In genomic region chr1:182944638-182945037, GRCm38 (mm10) we compare ENCODE assay signal across 27 mouse cellular contexts. TPM values are rescaled to one million over a fixed set of nuclear protein-coding genes. Genes with fewer than 3 reads are reported as not detected.
DNase-seq lines count a peak whose midpoint lies in the region; ATAC-seq and TF ChIP-seq lines count a peak whose summit lies in the region.
"Had no signal": no experiment of that assay in that cellular context is flagged by ENCODE, and none has a peak within 500 bp of the region (broad histone marks: within the 10 kb centered on the region; RNA-seq: fewer than 3 reads in every experiment).

No protein-coding gene starts in this region.

- no peaks in the 10 kb centered on the region for H3K27me3 ChIP-seq in lung, postnatal 0 days (replicated peaks; ENCODE audit: insufficient read depth, low read length)
- no peaks in the 10 kb centered on the region for H3K27me3 ChIP-seq in midbrain, embryonic 16.5 days (ENCODE audit: control insufficient read depth, insufficient read depth, low read depth, low read length)
- H3K27me3 ChIP-seq: embryonic facial prominence, embryonic 12.5 days; heart, embryonic 13.5 days; hindbrain, embryonic 13.5 days; liver, embryonic 15.5 days had no signal

- H3K27ac ChIP-seq in lung, postnatal 0 days (ENCODE audit: low read length), result no peak overlapping the region
- no peak overlapping the region for H3K27ac ChIP-seq in midbrain, embryonic 16.5 days (ENCODE audit: low read length)
- H3K27ac ChIP-seq: embryonic facial prominence, embryonic 12.5 days; heart, embryonic 13.5 days; hindbrain, embryonic 13.5 days; left cerebral cortex, adult 2 months; limb, embryonic 10.5 days; liver, embryonic 15.5 days had no signal

- 69% methylated on average over 5 of the region's 5 CpGs for WGBS in lung, postnatal 0 days
- 74% methylated on average over 5 of the region's 5 CpGs for WGBS in midbrain, embryonic 16.5 days

- H3K9ac ChIP-seq in lung, postnatal 0 days (replicated peaks; ENCODE audit: low read depth), result no peak overlapping the region
- no peak overlapping the region for H3K9ac ChIP-seq in midbrain, embryonic 16.5 days (ENCODE audit: low read depth, low read length)
- H3K9ac ChIP-seq: embryonic facial prominence, embryonic 12.5 days; heart, embryonic 13.5 days; hindbrain, embryonic 13.5 days; liver, embryonic 15.5 days had no signal

- no peak overlapping the region for H3K4me3 ChIP-seq in lung, postnatal 0 days (ENCODE audit: low read depth, low read length)
- H3K4me3 ChIP-seq in midbrain, embryonic 16.5 days (ENCODE audit: low read depth, low read length), result no peak overlapping the region
- H3K4me3 ChIP-seq: embryonic facial prominence, embryonic 12.5 days; erythroblast, embryonic 14.5 days; heart, embryonic 13.5 days; hindbrain, embryonic 13.5 days; left cerebral cortex, adult 2 months; limb, embryonic 10.5 days; liver, embryonic 15.5 days; megakaryocyte, embryonic 14.5 days had no signal

- no peak for ATAC-seq in lung, postnatal 0 days
- peak; percentile 88 for ATAC-seq in neutrophil, adult 5-6 weeks (ENCODE audit: extremely low read depth, insufficient number of reproducible peaks, low FRiP score, poor library complexity, severe bottlenecking)
- ATAC-seq in midbrain, embryonic 16.5 days, result no peak
- ATAC-seq: forebrain, embryonic 14.5 days had no signal

- H3K36me3 ChIP-seq in lung, postnatal 0 days (ENCODE audit: insufficient read depth, low read length), result no peaks in the 10 kb centered on the region
- H3K36me3 ChIP-seq in midbrain, embryonic 16.5 days (ENCODE audit: control insufficient read depth, insufficient read depth, low read length), result no peaks in the 10 kb centered on the region
- H3K36me3 ChIP-seq: embryonic facial prominence, embryonic 12.5 days; heart, embryonic 13.5 days; hindbrain, embryonic 13.5 days; limb, embryonic 10.5 days; liver, embryonic 15.5 days had no signal

- H3K9me3 ChIP-seq in lung, postnatal 0 days (ENCODE audit: low read length), result no peaks in the 10 kb centered on the region
- H3K9me3 ChIP-seq in midbrain, embryonic 16.5 days (replicated peaks; ENCODE audit: control insufficient read depth, low read length, poor library complexity, severe bottlenecking), result no peaks in the 10 kb centered on the region
- H3K9me3 ChIP-seq: heart, embryonic 13.5 days; hindbrain, embryonic 13.5 days; limb, embryonic 10.5 days; liver, embryonic 15.5 days had no signal

- TF ChIP-seq CTCF in lung, postnatal 0 days (IDR thresholded peaks at IDR 0.05), result no peak

- peak; percentile 43 for DNase-seq in lung, postnatal 0 days (ENCODE audit: low spot score)
- no peak for DNase-seq in lung, postnatal 10 days
- DNase-seq in NIH3T3 (ENCODE audit: low read depth), result peak; percentile 74
- peak; percentile 70 for DNase-seq in fibroblast of lung, adult 2 months (ENCODE audit: low read depth)
- DNase-seq in left cerebral cortex, postnatal 25 days (ENCODE audit: low spot score in 2 of 2), result no peak
- DNase-seq in heart, postnatal 14 days, result no peak
- DNase-seq: cerebellum, adult 18-20 months; cerebellum, postnatal 14 days; gastrocnemius, postnatal 10 days; heart, adult 18-20 months; kidney, adult 11 months; layer of hippocampus, adult 9-11 months; liver; midbrain, embryonic 14.5 days; right cerebral cortex, postnatal 14 days; thymus, postnatal 36 days had no signal

- H3K4me1 ChIP-seq in lung, postnatal 0 days (ENCODE audit: insufficient read depth, low read depth, low read length), result no peaks in the 10 kb centered on the region
- H3K4me1 ChIP-seq in midbrain, embryonic 16.5 days (ENCODE audit: control insufficient read depth, insufficient read depth, low read length), result peaks cover 3% of the 10 kb centered on the region
- H3K4me1 ChIP-seq: embryonic facial prominence, embryonic 12.5 days; heart, embryonic 13.5 days; limb, embryonic 10.5 days; liver, embryonic 15.5 days; megakaryocyte, embryonic 14.5 days had no signal

- no peak for TF ChIP-seq EP300 in lung, postnatal 0 days (IDR thresholded peaks at IDR 0.05)

- intact Hi-C loops in left cerebral cortex, postnatal 25 days (cut with DNase I), result no loop called here
- intact Hi-C loops in heart, postnatal 14 days (cut with DNase I), result no loop called here

- H3K4me2 ChIP-seq in lung, postnatal 0 days (replicated peaks; ENCODE audit: low read depth, low read length), result no peak overlapping the region
- H3K4me2 ChIP-seq in midbrain, embryonic 16.5 days (ENCODE audit: low read length), result no peak overlapping the region
- H3K4me2 ChIP-seq: embryonic facial prominence, embryonic 12.5 days; heart, embryonic 13.5 days; hindbrain, embryonic 13.5 days; liver, embryonic 15.5 days had no signal

RNA-seq across cellular contexts. Expression of gene Tlr5, which starts 9.9 kb away (rescaled TPM):
- 1.5 TPM in 2 replicates for polyA plus RNA-seq in lung, postnatal 0 days (2015; fragmentation: Nextera tagmentation; extraction: Ambion mirVana)
- 7.4 and 12.0 TPM in 2 replicates for total RNA-seq in neutrophil, adult 5-6 weeks (2017)
- under 1 TPM; 0.32 to 0.43 TPM for total RNA-seq in left cerebral cortex, postnatal 25 days (2021)
- 1 to 10 TPM; 1.7 to 2.1 TPM for total RNA-seq in heart, postnatal 14 days (2021)
- 0.06 and 0.20 TPM in 2 replicates for polyA plus RNA-seq in midbrain, embryonic 16.5 days (2015; fragmentation: Nextera tagmentation; extraction: Ambion mirVana)
- polyA plus RNA-seq: erythroblast, embryonic 14.5 days had no signal

Comparison
In these comparisons a context has a peak if more than half of its experiments do, and no peak if none do; other contexts are left out.
1. DNase-seq: peak in lung, postnatal 0 days (single experiment), NIH3T3 (single experiment) and fibroblast of lung, adult 2 months (single experiment); none in lung, postnatal 10 days (single experiment), left cerebral cortex, postnatal 25 days (0 of 2) and heart, postnatal 14 days (0 of 2).